Mouse (Mus musculus): ENCODE results near the gene Cldn15. TPM values are rescaled to one million over a fixed set of nuclear protein-coding genes. Genes with fewer than 3 reads are reported as not detected.
"Not testable (repeated sequence)": the region's sequence is repeated elsewhere in the genome, so short reads cannot be mapped to it uniquely, and the experiment has no call there.

The Cldn15 gene
- total and polyA plus RNA-seq, 3 experiments: 0.25 to 0.29 TPM; not detected in 1

- Histone ChIP-seq H3K4me2 (ENCODE audit: insufficient read depth, low read depth, poor library complexity, severe bottlenecking) (no peak overlapping the region), H3K9me3 (replicated peaks; ENCODE audit: low read length) (no peaks in the 10 kb centered on the region), H3K27ac (ENCODE audit: insufficient read depth, low read depth) (no peak overlapping the region), H3K79me2 (replicated peaks; ENCODE audit: control insufficient read depth, extremely low read depth, insufficient read depth, poor library complexity, severe bottlenecking) (no peaks in the 10 kb centered on the region), H3K4me1 (ENCODE audit: control insufficient read depth in 1 of 2, insufficient read depth in 2 of 2) (peaks cover 2 to 14% of the 10 kb centered on the region in 2 experiments; a peak in 2 of 4 replicates), H3K36me3 (replicated peaks in 1 of 2; ENCODE audit: control insufficient read depth in 1 of 2, insufficient read depth in 1 of 2, low read length in 1 of 2) (no peaks in the 10 kb centered on the region), H3K9ac (ENCODE audit: insufficient read depth, low read depth) (no peak overlapping the region), H3K27me3 (replicated peaks) (no peaks in the 10 kb centered on the region), H3K4me3 (replicated peaks in 1 of 3; ENCODE audit: low read depth in 2 of 3, low read length in 2 of 3, poor library complexity in 1 of 3) (no peak overlapping the region)
- dilution Hi-C loops (cut with MboI; ENCODE audit: extremely low pct_ligation_motif_present, extremely low pct_unique_long_range_greater_than_20kb, low sequenced_read_pairs) (no loop called here), in situ Hi-C loops (cut with MboI; ENCODE audit: low pct_ligation_motif_present, low pct_unique_long_range_greater_than_20kb, low sequenced_read_pairs) (no loop called here)
- no peak for DNase-seq (ENCODE audit: extremely low read depth)
- TF ChIP-seq MAFK (IDR thresholded peaks at IDR 0.05; ENCODE audit: insufficient replicate concordance, low read length) (no peak), JUN (IDR thresholded peaks at IDR 0.05; ENCODE audit: insufficient read depth, low read depth, low read length) (no peak), MXI1 (IDR thresholded peaks at IDR 0.05; ENCODE audit: low read depth, low read length) (no peak), POLR2A (IDR thresholded peaks at IDR 0.05; ENCODE audit: low read depth, low read length) (no peak), IRF4 (IDR thresholded peaks at IDR 0.05; ENCODE audit: low read depth, low read length) (no peak), RCOR1 (conservative IDR thresholded peaks at IDR 0.05; ENCODE audit: low read depth, low read length) (no peak), POLR2AphosphoS2 (IDR thresholded peaks at IDR 0.05; ENCODE audit: low read depth, low read length) (no peak), ZKSCAN1 (IDR thresholded peaks at IDR 0.05; ENCODE audit: borderline replicate concordance, low read depth, low read length) (no peak)
Observed at GRCm38 (mm10) chr5:136945084-136945483, 21.3 kb upstream of the Cldn15 start.

- in situ Hi-C loops (cut with MboI; ENCODE audit: low pct_ligation_motif_present, low pct_unique_long_range_greater_than_20kb, low sequenced_read_pairs): no loop called here
- Histone ChIP-seq H3K9me3 (replicated peaks; ENCODE audit: low read length) (no peaks in the 10 kb centered on the region), H3K36me3 (replicated peaks in 1 of 2; ENCODE audit: control insufficient read depth in 1 of 2, insufficient read depth in 1 of 2, low read length in 1 of 2) (no peaks in the 10 kb centered on the region), H3K4me1 (ENCODE audit: control insufficient read depth in 1 of 2, insufficient read depth in 2 of 2) (peaks cover 0 to 13% of the 10 kb centered on the region in 2 experiments; a peak in 3 of 4 replicates), H3K79me2 (replicated peaks; ENCODE audit: control insufficient read depth, extremely low read depth, insufficient read depth, poor library complexity, severe bottlenecking) (no peaks in the 10 kb centered on the region), H3K4me3 (replicated peaks in 1 of 3; ENCODE audit: low read depth in 2 of 3, low read length in 2 of 3, poor library complexity in 1 of 3) (no peak overlapping the region), H3K27me3 (replicated peaks) (no peaks in the 10 kb centered on the region), H3K4me2 (ENCODE audit: insufficient read depth, low read depth, poor library complexity, severe bottlenecking) (no peak overlapping the region), H3K27ac (ENCODE audit: insufficient read depth, low read depth) (no peak overlapping the region), H3K9ac (ENCODE audit: insufficient read depth, low read depth) (no peak overlapping the region)
- no peak for DNase-seq (ENCODE audit: extremely low read depth)
- TF ChIP-seq BHLHE40 (IDR thresholded peaks at IDR 0.05; ENCODE audit: low read depth, low read length) (no peak), TBP (conservative IDR thresholded peaks at IDR 0.05; ENCODE audit: low read depth, low read length) (no peak), ZKSCAN1 (IDR thresholded peaks at IDR 0.05; ENCODE audit: borderline replicate concordance, low read depth, low read length) (no peak), MAFK (IDR thresholded peaks at IDR 0.05; ENCODE audit: insufficient replicate concordance, low read length) (no peak), RAD21 (IDR thresholded peaks at IDR 0.05; ENCODE audit: low read depth, low read length) (no peak), MYC (IDR thresholded peaks at IDR 0.05; ENCODE audit: low read depth, low read length) (no peak), TCF12 (IDR thresholded peaks at IDR 0.05; ENCODE audit: low read depth, low read length) (no peak), NELFE (IDR thresholded peaks at IDR 0.05; ENCODE audit: low read depth, low read length) (no peak), E2F4 (IDR thresholded peaks at IDR 0.05; ENCODE audit: insufficient replicate concordance, low read depth, low read length) (no peak), POLR2A (IDR thresholded peaks at IDR 0.05; ENCODE audit: low read depth, low read length) (no peak), USF2 (conservative IDR thresholded peaks at IDR 0.05; ENCODE audit: low read depth, low read length) (no peak), MAZ (IDR thresholded peaks at IDR 0.05; ENCODE audit: low read depth, low read length) (no peak), IRF4 (IDR thresholded peaks at IDR 0.05; ENCODE audit: low read depth, low read length) (no peak), HCFC1 (IDR thresholded peaks at IDR 0.05; ENCODE audit: low read depth, low read length) (no peak), CTCF (conservative IDR thresholded peaks at IDR 0.05 in 1 of 2, IDR thresholded peaks at IDR 0.05 in 1 of 2; ENCODE audit: low read depth in 2 of 2, low read length in 2 of 2) (no peak), NRF1 (IDR thresholded peaks at IDR 0.05; ENCODE audit: low read depth, low read length) (no peak), CHD2 (IDR thresholded peaks at IDR 0.05; ENCODE audit: low read length) (no peak), POLR2AphosphoS2 (IDR thresholded peaks at IDR 0.05; ENCODE audit: low read depth, low read length) (no peak), JUN (IDR thresholded peaks at IDR 0.05; ENCODE audit: insufficient read depth, low read depth, low read length) (no peak), EP300 (IDR thresholded peaks at IDR 0.05; ENCODE audit: low read length) (no peak)
- dilution Hi-C loops (cut with MboI; ENCODE audit: extremely low pct_ligation_motif_present, extremely low pct_unique_long_range_greater_than_20kb, low sequenced_read_pairs): no loop called here
Observed at GRCm38 (mm10) chr5:136947874-136948273, 18.5 kb upstream of the Cldn15 start.

GRCm38 (mm10) chr5:136949551-136950336 lies 16.7 kb upstream of the Cldn15 start:
- H3K4me2 ChIP-seq (ENCODE audit: insufficient read depth, low read depth, poor library complexity, severe bottlenecking); in situ Hi-C loops (cut with MboI; ENCODE audit: low pct_ligation_motif_present, low pct_unique_long_range_greater_than_20kb, low sequenced_read_pairs); DNase-seq (ENCODE audit: extremely low read depth); H3K27me3 ChIP-seq (replicated peaks); H3K9me3 ChIP-seq (replicated peaks; ENCODE audit: low read length); H3K27ac ChIP-seq (ENCODE audit: insufficient read depth, low read depth); H3K36me3 ChIP-seq (replicated peaks in 1 of 2; ENCODE audit: control insufficient read depth in 1 of 2, insufficient read depth in 1 of 2, low read length in 1 of 2); H3K79me2 ChIP-seq (replicated peaks; ENCODE audit: control insufficient read depth, extremely low read depth, insufficient read depth, poor library complexity, severe bottlenecking); dilution Hi-C loops (cut with MboI; ENCODE audit: extremely low pct_ligation_motif_present, extremely low pct_unique_long_range_greater_than_20kb, low sequenced_read_pairs); H3K4me3 ChIP-seq (replicated peaks in 1 of 3; ENCODE audit: low read depth in 2 of 3, low read length in 2 of 3, poor library complexity in 1 of 3); H3K9ac ChIP-seq (ENCODE audit: insufficient read depth, low read depth): not testable (repeated sequence)
- H3K4me1 ChIP-seq (ENCODE audit: control insufficient read depth in 1 of 2, insufficient read depth in 2 of 2): peaks cover 2 to 18% of the 10 kb centered on the region in 2 experiments; a peak in 3 of 4 replicates
